Mouse (Mus musculus) urinary bladder, adult 18-20 months (tissue): Measurements from ENCODE around the gene Cdh4.

ENCODE experiments used
- DNase-seq, 2 experiments: peaks; one replicate each; pipeline ENCODE4 v3.0.0; 2022; ENCODE audit warnings: low spot score in 2 of 2, mixed read lengths in 2 of 2

Gene Cdh4

GRCm38 (mm10) chr2:179941696-179942095 is 499.5 kb downstream of the Cdh4 start:
- DNase-seq: no peak

- DNase-seq: no peak
Measured at GRCm38 (mm10) chr2:179945051-179945450, 502.8 kb downstream of the Cdh4 start.

- no peak for DNase-seq
Measured at GRCm38 (mm10) chr2:179946496-179946895, 504.3 kb downstream of the Cdh4 start.

GRCm38 (mm10) chr2:179947607-179948006 is 505.4 kb downstream of the Cdh4 start:
- no peak for DNase-seq

GRCm38 (mm10) chr2:179948820-179949219 is 506.6 kb downstream of the Cdh4 start:
- no peak for DNase-seq
